Mouse (Mus musculus) Patski (cell line): ENCODE measurements at regions not wholly inside any gene's neighbourhood (a gene's known extent, or its start where the extent isn't known, plus 50 kb on each side); places are given as distances from the start of the nearest gene placed in this dataset.

ENCODE experiments used
- ATAC-seq: fragments of 100-300 bp; one replicate; pipeline ENCODE4 v1.8.0; 2021
- CTCF ChIA-PET: fragments of 350-600 bp; sonication (Branson Sonifier 250); formaldehyde crosslinking; loops from one replicate; lab custom pipeline; 2022; ENCODE audit warnings: inconsistent platforms; lab: Charles Lee
- POLR2A ChIA-PET: fragments of 350-600 bp; sonication (Branson Sonifier 250); formaldehyde crosslinking; loops from one replicate; lab custom pipeline; 2022; ENCODE audit warnings: antibody characterized with exemption, inconsistent platforms; lab: Charles Lee
- DNase-seq: peaks from one replicate; pipeline ENCODE4 v3.0.0-alpha.2; 2011; ENCODE audit warnings: low read depth, low spot score
- H3K27me3 ChIP-seq: fragments of 371-371 bp; one replicate; pipeline ENCODE4 v1.5.1; 2021
- CTCF ChIP-seq: fragments of 100-300 bp; IDR thresholded peaks from one replicate; pipeline ENCODE4 v1.5.1; 2021
- in situ Hi-C: fragments of 300-500 bp; cut with MboI; formaldehyde crosslinking; loops from 3 replicates; pipeline ENCODE4 v1.11.1; 2018; ENCODE audit warnings: low pct_unique_long_range_greater_than_20kb, mixed read lengths

DNA sequence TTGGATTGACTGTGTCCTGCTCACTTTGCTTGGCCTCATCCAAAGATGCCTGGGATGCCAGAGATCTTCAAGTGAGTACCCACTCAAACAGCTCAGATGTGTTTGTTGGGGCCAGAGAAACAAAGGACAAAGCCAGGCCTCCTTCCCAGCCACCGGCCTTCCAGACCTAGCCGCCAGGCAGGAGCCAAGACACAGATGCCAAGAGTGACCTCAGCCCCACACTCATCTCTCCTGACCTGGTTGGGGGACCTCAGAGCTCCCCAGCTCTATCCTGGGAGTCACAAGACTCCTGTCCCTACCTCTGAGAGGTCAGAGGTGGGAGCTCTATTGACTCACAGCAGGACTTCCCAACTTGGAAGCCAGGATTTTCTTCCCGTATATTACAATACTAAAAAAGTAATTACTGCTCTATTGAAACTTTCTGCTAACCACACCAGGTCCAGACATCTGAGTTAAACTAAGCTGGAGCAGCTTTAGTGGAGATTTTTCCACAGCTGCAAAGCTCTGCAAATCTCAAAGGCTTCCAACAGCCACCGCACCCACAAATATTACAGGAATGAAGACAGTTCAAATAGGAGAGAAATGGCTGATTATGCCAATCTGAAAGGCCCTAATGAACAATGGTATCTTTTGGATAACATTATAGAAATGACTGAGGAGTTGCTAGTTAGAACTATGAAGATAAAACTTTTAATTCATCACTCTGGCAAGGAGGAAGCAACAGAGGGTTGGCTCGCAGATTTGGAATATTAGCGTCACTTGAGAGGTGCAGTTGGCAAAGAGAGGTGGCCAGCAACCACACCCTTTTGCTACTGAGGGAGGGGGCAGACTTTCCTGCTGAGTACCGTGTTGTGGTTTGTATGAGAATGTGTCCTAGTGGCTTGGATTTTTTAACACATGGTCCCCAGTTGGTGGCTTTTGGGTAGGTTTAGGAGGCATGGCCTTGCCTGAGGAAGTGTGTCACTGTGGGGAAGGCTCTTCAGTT, 162.9 kb downstream of the Fndc1 start:
- ChIA-PET POLR2A (interaction anchor here (0.6 kb wide), 1 partner anchor 80 kb away, joined by 3 read pairs; no protein-coding TSS in a partner anchor), CTCF (interaction anchor here (1.3 kb wide), 1 partner anchor 11 kb away, joined by 3 read pairs; no protein-coding TSS in a partner anchor)
- DNase-seq (no peak), ATAC-seq (no peak)
- in situ Hi-C loops, result no loop called here
- no peak for TF ChIP-seq CTCF
- H3K27me3 ChIP-seq, result no peaks in the 10 kb centered on the region

GRCm38 (mm10) chr17:7656503-7656902, 170.6 kb downstream of the Fndc1 start:
- DNase-seq (no peak), ATAC-seq (no peak)
- CTCF ChIA-PET, result no interaction called here
- POLR2A ChIA-PET, result no interaction called here
- TF ChIP-seq CTCF, result peak; percentile 37
- H3K27me3 ChIP-seq, result peaks cover 5% of the 10 kb centered on the region
- in situ Hi-C loops, result no loop called here

- H3K27me3 ChIP-seq, result peaks cover 5% of the 10 kb centered on the region
- no peak for ATAC-seq
- ChIA-PET POLR2A (no interaction called here), CTCF (no interaction called here)
- TF ChIP-seq CTCF, result no peak
- in situ Hi-C loops, result no loop called here
- DNase-seq, result no peak
These were observed 171.1 kb downstream of the Fndc1 start for GRCm38 (mm10) chr17:7655966-7656365.

GRCm38 (mm10) chr17:7654064-7654564, 173.0 kb downstream of the Fndc1 start:
- peaks cover 5% of the 10 kb centered on the region for H3K27me3 ChIP-seq
- in situ Hi-C loops, result no loop called here
- DNase-seq (no peak), ATAC-seq (no peak)
- ChIA-PET CTCF (interaction anchor here (1.4 kb wide), 1 partner anchor 10 kb away, joined by 3 read pairs; no protein-coding TSS in a partner anchor), POLR2A (interaction anchor here (1.1 kb wide), 1 partner anchor 9 kb away, joined by 3 read pairs; no protein-coding TSS in a partner anchor)
- no peak for TF ChIP-seq CTCF

GRCm38 (mm10) chr17:7652037-7652436, 175.1 kb downstream of the Fndc1 start:
- no peak for TF ChIP-seq CTCF
- ATAC-seq, result no peak
- DNase-seq, result no peak
- no peaks in the 10 kb centered on the region for H3K27me3 ChIP-seq
- in situ Hi-C loops, result no loop called here
- ChIA-PET CTCF (interaction anchor here (1.2 kb wide), 1 partner anchor 9 kb away, joined by 3 read pairs; no protein-coding TSS in a partner anchor), POLR2A (no interaction called here)

- no peak for TF ChIP-seq CTCF
- DNase-seq (no peak), ATAC-seq (no peak)
- ChIA-PET CTCF (interaction anchor here (1.0 kb wide), 1 partner anchor 37 kb away, joined by 3 read pairs; no protein-coding TSS in a partner anchor), POLR2A (interaction anchor here (0.6 kb wide), 1 partner anchor 46 kb away, joined by 5 read pairs; no protein-coding TSS in a partner anchor)
- in situ Hi-C loops, result no loop called here
- no peaks in the 10 kb centered on the region for H3K27me3 ChIP-seq
These were observed 176.7 kb downstream of the Fndc1 start for GRCm38 (mm10) chr17:7650417-7650816.

DNA sequence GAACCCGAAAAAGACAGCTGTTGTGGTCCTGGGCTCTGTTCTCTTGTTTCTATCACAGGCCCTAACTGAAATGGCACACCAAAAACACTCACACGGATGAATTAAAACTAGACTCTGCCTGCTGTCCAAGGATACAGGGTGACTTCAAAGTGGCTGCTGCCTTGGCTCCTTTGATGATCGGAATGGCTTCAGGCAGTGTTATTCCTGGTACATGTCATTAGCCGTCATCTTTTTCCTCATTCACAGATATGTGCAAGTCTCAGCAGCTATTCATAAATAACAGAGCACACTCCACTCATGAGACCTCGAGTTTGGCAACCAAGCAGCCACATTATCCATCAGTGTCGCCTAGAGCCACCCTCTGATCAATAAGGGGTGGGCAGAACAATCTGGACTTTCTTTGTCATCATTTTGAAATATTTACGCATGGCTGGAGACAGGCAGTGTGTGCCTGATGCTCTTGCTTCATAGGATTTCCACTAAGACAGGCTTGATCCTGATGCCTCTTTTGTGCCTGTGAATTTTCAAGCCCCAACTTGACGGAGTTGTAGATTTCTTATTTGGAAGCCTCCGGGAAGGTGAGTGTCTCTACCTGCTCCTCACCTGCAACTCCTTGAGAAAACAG, 182.1 kb downstream of the Fndc1 start:
- H3K27me3 ChIP-seq, result no peaks in the 10 kb centered on the region
- CTCF ChIA-PET, result interaction anchor here (1.1 kb wide), 1 partner anchor 11 kb away, joined by 4 read pairs; no protein-coding TSS in a partner anchor
- POLR2A ChIA-PET, result no interaction called here
- DNase-seq, result no peak
- in situ Hi-C loops, result no loop called here
- no peak for TF ChIP-seq CTCF
- ATAC-seq, result no peak

GRCm38 (mm10) chr17:7643640-7644039, 183.5 kb downstream of the Fndc1 start:
- TF ChIP-seq CTCF, result no peak
- no peak for ATAC-seq
- ChIA-PET POLR2A (no interaction called here), CTCF (interaction anchor here (1.8 kb wide), 1 partner anchor 178 kb away, joined by 5 read pairs; no protein-coding TSS in a partner anchor)
- H3K27me3 ChIP-seq, result no peaks in the 10 kb centered on the region
- DNase-seq, result no peak
- in situ Hi-C loops, result no loop called here

GRCm38 (mm10) chr17:7642442-7642887, 184.6 kb downstream of the Fndc1 start:
- DNase-seq, result no peak
- TF ChIP-seq CTCF, result no peak
- ChIA-PET CTCF (interaction anchor here (1.1 to 1.8 kb wide), 2 partner anchors 9 to 179 kb away, joined by 3 to 5 read pairs; no protein-coding TSS in a partner anchor), POLR2A (no interaction called here)
- no peak for ATAC-seq
- in situ Hi-C loops, result no loop called here
- no peaks in the 10 kb centered on the region for H3K27me3 ChIP-seq

DNA sequence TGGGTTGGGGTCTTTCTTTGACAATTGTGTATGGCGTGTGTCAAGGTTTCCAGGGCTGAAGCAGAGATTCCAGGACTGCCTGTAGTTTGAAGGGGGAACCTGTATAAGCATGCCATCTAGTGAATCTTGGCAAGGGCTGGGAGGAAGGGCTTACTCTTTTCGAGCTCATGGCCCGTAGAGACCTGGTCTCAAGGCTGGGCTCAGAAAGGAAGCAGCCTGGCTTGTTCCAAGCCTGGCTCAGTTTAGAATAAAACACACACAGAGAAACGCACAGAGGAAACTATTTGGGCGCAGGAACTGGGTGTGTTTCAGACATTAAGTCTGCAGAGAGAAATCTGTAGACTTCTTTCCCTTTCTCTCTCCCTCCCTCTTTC, 192.8 kb downstream of the Fndc1 start:
- DNase-seq, result no peak
- no peaks in the 10 kb centered on the region for H3K27me3 ChIP-seq
- POLR2A ChIA-PET, result no interaction called here
- CTCF ChIA-PET, result interaction anchor here (1.0 to 1.4 kb wide), 2 partner anchors 11 to 187 kb away, joined by 3 to 4 read pairs; no protein-coding TSS in a partner anchor
- in situ Hi-C loops, result no loop called here
- no peak for ATAC-seq
- TF ChIP-seq CTCF, result no peak
